Mouse (Mus musculus) adrenal gland, adult 2 months (tissue): ENCODE measurements at regions not wholly inside any gene's neighbourhood (a gene's known extent, or its start where the extent isn't known, plus 50 kb on each side); places are given as distances from the start of the nearest gene placed in this dataset.

Source experiments
- DNase-seq: peaks from one replicate; pipeline ENCODE4 v3.0.0; 2021

DNA sequence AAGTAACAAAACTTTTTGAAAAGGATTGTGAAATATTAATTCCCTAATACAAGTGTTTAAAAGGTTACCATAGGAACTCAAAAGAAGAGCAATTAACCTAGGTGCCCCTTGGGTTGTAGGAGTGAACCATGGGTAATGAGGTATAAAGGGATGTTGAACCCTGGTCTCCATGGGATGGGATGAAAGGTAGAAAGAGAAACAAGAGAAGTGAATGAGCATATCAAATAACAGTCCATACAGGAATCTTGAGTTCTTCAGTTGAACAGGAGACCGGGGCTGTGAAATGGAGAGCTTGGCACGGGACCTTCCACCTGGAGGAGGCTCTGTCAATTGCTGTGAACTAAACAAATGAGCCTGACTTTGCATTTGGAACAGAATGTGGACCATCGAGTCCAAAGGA lies 449.6 kb upstream of the Meis1 start:
- no peak for DNase-seq

DNA sequence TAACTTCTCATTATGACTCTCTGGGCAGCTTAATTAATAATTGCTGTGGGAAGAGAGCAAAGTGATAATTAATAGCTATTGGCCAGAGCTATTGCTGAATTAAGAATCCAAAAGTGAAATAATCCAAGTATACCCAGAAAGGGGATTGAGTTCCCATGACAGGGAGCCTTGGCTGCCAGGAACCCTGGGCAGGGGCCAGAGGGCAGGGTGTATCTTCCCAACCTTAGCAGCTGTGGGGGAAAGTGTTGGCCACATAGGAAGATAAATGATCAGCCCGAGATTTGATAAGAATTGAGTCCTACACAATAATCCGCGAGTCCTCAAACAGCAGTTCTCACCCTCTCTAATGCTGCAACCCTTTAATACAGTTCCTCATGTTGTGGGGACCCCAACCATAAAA lies 450.0 kb upstream of the Meis1 start:
- DNase-seq = no peak

DNA sequence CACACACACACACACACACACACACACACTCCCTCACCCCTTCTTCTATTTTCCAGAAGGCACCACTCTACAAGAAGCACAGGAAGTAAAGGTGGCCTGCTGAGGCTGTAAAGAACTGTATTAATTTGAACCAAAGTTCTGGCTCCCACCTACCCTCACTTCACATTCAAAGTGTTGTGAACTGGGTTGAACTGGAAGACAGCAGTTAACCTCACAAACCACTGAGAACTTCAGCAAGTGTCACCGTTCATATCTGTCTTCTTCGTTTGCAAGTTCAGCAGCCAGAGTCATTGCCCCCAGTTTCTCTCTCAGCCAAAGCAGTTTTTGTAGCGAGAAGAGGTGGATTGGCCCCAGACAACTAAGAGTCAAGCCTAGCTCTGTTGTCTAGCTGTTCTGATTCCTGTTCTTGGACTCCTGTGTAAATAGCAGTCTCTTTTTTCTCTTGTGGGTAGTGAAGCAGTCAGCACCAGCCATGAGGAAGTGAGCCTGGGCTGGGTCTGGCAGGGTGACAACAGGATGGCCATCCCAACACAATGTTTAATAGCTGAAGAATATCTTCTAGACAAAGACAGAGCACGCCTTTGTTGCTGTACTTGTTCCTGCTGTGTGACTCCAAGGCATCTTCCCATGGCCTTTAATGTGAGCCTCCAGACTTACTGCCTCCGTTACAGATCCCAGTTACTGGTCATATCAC lies 452.0 kb upstream of the Meis1 start:
- DNase-seq = no peak

DNA sequence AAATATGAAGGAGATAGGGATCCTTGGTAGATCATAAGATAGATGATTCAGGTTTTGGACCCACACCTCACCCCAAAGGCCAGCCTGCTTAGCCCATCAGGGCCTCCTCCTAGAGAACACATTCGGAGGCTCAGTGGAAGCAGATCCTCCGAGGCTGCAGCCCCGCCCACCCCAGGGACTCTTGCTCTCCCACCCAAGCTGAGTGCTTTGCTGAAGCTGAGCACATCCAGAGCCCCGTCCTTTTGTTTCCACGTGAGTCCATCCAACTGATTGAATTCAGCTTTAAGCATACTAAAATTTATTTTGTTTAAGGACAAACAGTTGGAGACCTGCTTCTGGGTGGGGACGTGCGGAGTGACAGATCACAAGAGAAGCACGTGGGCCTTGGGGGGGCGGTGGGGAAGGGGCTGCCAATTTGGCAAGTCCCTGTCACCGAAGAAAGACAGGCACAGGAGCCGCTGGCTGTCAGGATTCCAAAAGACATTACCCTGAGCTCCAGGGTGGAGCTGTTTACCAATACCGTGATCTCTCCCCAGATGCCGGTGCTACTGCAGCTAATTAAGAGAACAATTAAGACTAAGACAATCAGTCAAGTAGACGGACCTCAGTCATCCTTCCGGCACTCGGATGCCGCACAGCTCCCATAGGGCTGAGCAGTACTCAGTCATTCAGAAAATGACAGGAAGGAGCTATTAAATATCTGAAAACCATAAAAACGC lies 448.9 kb upstream of the Spred2 start:
- no peak for DNase-seq

DNA sequence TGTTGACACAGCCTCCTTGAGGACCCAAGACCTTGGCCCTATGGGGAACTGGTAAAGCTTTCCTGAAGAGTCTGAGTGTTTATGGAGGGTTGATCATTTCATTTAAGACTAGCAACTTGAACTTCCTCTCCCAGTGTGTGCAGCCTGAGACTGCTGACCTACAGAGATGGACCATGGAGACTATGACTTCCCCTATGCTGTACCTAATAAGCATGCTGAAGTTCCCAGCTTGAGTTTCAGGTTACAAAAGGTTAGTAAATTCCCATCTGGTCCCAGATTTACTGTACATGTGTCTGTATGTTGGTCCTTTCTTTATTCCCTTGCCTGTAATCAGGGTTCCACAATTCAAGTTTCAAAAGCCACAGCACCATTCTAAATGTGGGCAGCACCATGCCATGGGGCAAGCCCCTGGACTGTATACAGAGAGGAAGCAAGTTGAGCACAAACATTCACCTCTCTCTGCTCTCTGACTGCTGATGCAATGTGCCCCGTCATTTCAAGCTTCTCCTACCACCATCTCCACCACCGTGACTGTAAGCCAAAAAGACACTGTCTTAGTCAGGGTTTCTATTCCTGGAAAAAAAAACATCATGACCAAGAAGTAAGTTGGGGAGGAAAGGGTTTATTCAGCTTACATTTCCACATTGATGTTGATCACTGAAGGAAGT lies 431.0 kb upstream of the Spred2 start:
- no peak for DNase-seq

DNA sequence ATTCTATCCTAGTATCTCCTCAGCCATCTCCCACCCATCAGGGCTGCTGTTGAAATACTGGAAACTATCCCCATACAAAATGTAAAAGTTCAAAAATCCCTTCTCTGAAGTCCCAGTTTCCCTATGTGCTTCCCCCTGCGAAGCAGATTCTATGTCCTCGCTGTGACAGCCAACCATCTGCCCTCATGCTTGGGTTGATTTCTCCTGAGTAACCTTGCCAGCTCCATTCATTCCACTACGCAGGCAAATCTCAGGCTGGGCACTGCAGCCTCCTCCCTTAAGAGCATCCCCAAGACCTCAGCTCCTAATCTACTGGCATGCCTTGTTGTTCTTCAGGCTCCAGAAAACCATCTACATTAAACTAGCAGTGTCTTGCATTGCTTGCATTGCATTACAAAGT lies 402.5 kb upstream of the Spred2 start:
- DNase-seq = no peak

DNA sequence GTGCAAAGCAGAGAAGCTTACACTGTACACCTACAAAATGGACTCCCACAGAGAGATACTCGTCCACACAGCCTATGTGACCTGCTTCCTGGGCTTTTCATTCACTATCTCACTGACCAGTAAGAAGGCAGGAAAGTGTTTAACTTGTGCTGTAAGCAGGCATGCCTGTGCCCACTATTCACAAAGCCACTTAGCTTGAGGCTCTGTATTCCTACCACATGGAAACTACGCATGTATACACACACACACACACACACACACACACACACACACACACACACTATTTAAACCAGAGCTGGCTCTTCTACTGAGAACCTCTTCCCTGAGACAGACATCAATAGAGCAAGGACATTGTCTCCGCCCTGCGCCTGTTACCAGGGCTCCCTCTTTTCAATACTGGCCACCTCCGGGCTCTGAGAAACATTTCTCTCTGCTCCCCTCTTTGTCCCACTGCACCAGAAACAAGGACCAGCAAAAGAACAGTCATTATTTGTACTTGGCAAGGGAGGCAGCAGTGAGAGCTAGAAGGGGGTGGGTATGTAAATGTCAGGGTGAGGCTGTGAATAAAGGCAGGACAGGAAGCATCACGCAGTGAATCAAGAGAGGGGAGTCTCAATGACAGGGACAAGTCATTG lies 400.2 kb upstream of the Spred2 start:
- DNase-seq = no peak

DNA sequence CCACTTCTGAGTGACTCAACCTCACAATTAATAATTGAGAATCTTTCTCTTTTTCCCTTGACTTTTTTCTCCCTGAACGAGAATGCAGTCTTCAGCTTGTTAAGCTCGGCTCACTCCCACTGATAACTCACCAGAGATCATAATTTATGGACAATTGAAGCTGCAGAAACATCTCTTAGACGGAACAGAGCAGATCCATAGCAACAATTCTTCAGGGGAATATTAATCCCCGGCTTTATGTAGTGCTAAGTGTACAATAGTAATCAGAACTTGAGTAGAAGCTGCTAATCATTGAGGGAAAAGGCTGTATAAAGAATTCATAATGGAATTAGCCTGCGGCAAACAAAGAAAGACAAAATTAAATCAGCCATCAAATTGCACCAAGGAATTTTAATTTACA lies 395.0 kb upstream of the Spred2 start:
- DNase-seq = no peak

DNA sequence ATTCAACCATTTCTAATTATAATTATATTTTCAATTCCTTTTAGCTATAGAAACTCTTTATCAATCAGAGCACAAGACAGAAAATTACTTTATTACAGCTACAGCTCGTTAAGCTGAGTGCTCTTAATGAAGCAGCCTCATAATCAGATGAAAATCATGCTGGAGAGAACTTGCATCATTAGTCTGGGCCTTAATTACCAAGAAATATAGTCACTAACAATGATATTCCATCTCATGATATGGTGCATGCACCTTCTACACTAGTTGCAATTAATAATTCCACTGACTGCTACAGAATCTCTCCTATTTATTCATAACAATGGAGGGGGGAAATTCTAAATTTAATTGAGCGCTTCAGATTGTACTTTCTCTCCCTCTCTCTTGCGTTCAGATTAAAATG lies 393.5 kb upstream of the Spred2 start:
- no peak for DNase-seq

DNA sequence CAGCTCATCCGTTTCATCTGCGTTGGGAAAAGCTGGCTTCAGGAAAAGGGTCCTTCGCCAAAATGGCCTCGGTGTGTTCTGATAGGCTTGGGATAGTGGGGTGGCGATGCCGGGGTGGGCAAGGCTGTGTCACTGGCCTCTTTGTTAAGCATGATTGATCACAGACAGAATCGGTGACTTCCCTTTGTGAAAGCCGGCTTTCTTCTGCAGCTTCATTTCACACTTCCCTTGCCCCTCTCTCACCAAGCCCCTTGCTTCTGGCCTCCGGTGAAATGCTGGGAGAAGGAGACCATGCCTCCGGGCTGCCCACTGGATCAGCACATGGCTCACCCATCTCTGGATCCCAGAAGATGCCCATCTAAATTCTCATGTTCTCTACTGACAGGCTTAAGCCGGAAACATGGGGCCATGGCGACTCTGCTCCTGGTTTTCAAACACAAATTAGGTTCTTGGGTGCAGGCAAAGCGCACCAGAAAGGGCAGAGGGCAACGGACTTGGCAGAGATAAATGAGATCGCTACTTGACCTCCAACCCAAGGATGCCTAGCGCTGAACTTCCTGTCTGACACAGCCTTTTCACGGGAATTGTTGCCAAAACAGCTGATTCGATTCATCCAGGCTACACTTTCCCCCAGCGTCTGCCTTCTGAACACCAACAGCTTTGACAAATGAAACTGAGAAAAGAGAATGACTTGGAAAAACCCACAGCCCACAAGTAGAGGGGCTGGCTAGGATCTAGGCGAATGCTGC lies 392.7 kb upstream of the Spred2 start:
- DNase-seq = peak; percentile 55

DNA sequence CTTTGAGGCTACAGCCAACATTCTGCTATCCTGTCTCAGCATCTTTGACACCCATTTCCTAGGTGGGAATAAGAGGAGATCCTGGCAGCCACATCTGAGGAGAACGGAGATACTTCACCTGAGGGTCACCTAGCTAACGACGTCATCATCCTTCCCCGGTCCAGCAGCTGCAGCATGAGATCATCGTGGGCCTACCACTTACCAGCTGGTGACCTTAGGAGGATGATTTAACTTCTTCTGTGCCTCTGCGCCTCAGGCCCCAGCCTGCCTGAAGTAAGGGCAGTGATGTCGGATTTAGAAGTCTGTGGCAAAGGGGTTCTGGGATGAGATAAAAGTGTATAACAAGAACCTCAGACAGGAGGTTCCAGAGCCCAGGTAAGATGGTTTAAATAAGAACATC lies 391.3 kb upstream of the Spred2 start:
- DNase-seq = no peak

DNA sequence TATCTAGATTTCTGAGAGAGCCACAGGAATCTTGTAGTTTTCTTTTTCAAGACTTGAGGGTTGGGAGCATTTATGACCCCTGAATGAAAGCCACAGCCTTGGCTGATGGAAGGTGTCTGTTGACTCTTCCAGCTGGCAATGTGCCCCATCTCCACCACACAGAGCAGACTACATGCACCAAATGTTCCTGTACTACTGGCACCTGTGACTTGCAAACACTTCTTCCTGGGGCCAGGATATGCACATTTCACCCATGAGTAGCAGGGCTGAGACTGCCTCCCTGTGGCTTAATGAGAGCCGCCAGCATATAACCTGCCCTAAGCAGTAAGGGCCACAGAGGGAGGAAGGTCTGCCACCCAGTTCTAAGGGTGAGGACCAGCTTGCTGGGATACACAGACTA lies 390.5 kb upstream of the Spred2 start:
- no peak for DNase-seq

DNA sequence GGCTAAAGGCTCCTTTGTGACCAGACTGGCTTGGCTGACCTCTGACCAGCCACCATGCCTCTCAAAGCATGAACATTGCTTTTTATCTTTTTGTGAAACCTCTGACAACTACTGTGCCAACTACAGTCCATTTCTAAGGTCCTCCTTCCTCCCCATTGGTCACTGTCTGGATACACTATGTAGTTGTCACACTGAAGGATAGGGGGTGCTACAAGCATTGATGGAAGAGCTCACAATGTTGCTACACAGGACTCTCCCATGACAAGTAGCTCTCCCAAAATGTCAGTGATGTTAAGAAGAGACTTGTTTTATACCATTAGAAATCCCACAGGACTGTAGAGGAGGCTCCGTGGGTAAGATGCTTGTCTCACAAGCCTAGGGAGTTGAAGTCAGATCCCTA lies 389.0 kb upstream of the Spred2 start:
- DNase-seq = no peak

DNA sequence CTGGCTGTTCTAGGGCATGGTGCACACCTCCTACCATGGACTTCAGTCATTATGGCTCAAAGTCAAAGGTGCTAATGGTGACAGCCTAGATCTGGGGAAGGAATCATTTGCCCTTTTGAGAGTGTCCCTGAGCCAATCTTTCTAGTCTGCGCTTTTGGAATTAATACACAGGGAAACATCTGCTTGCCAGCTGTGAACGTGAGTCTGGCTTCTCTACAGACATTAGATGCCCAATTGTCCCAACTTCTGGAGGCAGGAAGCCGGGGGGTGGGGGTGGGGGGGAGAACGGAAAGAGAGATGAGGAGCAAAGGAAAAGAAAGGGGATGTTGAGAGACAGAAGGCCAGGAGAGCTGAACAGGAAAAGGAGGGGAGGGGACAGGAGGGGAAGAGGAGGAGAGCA lies 377.9 kb upstream of the Spred2 start:
- no peak for DNase-seq

DNA sequence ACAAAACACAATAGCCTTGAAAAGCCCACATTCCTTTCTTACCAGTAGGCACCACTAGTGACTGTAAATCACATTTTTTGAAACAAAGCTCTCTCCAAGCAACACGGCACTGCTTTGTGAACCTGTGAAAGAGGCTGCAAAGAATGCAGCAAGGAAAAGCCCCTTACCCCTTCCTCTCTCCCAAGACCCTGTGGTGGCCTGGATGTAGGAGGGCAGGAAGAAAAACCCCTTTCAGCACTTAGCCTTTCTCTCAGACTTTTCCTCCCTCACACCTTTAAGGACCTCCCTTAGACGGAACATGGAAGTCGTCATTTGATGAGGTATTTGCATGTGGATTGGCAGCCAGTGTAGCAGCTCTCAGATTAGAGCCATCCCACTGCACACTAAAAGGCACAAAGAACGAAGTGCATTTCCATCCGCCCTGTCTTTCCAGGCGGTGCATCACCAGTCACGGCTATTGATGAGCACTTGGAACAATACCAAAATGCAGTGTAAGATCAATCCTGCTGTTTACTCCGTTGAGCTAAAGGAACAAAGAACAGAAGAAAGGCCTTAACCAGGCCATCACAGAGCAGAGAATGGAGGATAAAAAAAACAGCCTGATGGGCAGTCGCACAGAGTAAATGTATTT lies 369.7 kb upstream of the Spred2 start:
- no peak for DNase-seq

DNA sequence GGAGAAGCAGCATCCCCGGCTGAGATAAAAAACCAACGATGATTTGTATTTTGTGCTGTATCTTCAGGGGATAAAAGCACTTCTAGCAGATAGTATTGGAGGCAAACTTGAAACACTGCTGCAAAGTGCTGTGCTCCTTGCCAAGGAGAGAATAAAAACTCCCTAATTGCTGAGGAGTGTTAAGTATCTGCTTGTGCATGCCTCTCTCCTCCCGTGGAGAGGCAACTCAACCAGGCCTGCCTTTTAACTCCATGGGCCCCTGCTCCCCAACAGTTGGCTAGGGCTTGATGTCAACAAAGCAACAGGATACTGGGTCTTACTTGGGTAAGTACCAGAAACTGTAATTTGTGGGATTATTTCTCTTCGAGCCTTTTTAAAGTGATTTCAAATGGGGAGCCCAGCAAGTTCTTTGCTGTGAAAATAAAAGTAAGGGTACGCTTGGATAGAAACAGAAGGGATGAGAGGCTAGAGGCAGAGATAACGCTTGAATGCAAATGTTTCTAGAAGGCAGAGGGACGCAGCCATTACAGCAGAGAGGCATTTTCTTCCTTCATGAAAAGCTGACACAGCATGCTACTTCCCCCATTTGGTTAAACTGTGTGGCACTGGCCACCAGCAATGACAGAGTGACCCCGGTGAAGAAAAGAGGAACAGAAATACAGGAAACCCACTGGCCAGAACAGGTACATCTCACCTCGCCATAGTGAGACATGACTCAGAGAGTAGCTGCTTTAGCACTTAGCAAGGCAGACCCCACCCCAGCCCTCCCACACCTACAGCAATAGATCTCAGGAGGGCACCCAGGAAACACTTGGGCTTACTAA lies 369.0 kb upstream of the Spred2 start:
- no peak for DNase-seq

DNA sequence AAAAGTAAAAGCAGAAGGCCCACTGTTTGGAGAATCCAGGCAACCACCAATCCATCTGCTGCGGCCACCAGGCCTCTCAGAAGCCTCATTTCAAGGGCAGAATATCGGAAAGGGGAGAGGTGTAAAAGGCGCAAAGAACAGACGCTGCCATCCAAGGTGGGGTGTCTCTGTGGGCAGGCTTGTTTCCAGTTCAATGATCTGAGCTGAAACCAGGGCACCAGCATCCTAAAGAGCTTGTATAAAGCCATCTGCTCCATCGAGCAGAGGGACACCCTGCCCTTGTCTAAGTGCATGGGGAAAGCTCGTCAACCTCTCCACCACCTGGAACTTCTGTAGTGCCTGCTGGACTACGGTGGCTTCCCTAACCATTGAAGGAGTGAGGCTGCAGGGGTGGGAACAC lies 363.7 kb upstream of the Spred2 start:
- no peak for DNase-seq

DNA sequence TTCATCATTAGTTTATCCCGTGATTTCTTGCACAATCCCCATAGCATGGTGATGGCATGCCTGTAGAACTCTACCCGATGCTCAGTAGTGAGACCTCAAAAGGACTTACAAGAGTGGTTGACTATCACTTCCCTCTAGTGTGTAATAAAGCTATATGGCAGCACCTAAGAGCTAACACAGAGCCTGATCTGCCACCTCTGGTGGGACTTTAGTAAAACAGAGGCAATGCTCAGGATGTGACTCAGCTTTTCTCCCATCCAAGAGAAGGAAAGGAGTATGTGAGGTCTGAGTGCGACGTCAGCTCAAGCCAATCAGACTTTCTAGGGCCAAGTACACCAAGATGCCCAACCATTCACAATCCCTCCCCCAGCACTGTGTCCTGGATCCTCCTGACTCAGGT lies 361.5 kb upstream of the Spred2 start:
- DNase-seq = no peak

DNA sequence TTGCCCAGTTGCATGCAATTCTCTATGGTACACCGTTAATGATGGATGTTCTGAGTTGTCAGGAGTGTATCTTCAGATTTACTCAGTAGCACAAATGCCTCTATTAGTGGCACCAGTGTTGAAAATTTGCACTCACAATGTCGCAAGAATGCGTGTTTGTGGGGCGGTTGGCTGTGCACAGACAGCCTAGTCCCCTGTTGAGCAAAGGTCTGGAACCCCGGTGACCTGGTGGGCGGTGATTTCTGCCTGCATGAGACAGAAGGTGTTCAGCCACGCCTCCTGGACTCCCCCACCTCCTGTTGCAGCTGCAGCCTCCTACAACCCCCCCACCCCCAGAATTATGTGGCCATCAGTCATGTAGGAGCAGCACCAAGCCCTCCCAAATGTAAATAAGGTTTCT lies 338.9 kb upstream of the Spred2 start:
- DNase-seq = no peak

DNA sequence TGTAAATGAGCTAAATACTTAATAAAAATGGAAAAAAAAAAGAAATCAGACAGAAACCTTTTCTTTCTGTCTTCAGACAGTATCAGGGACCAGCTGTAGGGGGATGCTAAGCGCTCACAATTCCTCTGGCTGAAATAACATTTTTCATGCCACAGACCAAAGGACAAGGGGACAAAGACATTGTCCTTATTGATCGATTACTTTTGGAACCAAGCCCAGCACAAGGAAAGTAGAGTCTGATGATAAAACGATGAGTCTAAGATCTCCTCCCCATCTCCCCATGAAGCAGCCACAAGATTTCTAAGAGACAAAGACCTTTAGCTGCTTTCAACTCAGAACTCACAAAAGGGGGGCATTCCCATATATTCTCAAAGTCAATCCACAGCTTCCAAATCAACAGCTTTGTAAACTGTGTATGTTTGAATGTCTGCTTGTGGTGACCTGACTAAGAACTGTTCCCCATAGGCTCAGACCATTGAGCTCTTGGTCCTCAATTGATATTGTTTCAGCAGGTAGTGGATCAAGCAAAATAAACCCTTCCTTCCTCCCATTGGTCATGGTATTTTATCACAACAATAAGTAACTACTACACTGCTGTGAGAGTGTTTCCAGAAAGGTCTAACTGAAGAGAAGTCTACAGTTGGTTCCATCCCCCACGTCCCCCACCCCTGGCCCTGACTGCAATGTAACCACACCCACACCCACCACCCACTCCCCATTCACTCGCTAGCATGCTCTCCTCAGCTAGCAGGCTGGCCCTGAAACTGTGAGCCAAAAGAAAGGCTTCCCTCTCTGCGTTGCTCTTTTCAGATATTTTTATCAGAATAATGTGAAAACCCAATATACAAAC lies 331.4 kb upstream of the Spred2 start:
- DNase-seq = no peak
